ENCODE assay signal across 35 mouse cellular contexts in genomic region chr9:11703150-11703549, GRCm38 (mm10).
"Had no signal": no experiment of that assay in that cellular context is flagged by ENCODE, and none has a peak within 500 bp of the region (broad histone marks: within the 10 kb centered on the region; RNA-seq: fewer than 3 reads in every experiment).

No protein-coding gene starts in this region.

- H3K27ac ChIP-seq: heart, embryonic 10.5 days; heart, embryonic 13.5 days; heart, embryonic 15.5 days; hindbrain, embryonic 10.5 days; hindbrain, embryonic 12.5 days; hindbrain, embryonic 13.5 days; hindbrain, embryonic 14.5 days; hindbrain, embryonic 15.5 days; hindbrain, postnatal 0 days; intestine, embryonic 15.5 days; kidney, embryonic 15.5 days; kidney, postnatal 0 days; layer of hippocampus, adult 2 months had no signal

- H3K9ac ChIP-seq: heart, embryonic 12.5 days; heart, embryonic 13.5 days; heart, embryonic 15.5 days; hindbrain, embryonic 12.5 days; hindbrain, embryonic 13.5 days; hindbrain, embryonic 14.5 days; hindbrain, embryonic 15.5 days; intestine, embryonic 15.5 days; kidney, embryonic 15.5 days had no signal

- H3K4me1 ChIP-seq: heart, embryonic 10.5 days; heart, embryonic 12.5 days; heart, embryonic 13.5 days; heart, embryonic 15.5 days; hindbrain, embryonic 10.5 days; hindbrain, embryonic 12.5 days; hindbrain, embryonic 13.5 days; hindbrain, embryonic 15.5 days; intestine, embryonic 15.5 days; kidney, embryonic 15.5 days had no signal

- H3K4me2 ChIP-seq: heart, embryonic 11.5 days; heart, embryonic 12.5 days; heart, embryonic 13.5 days; heart, embryonic 15.5 days; hindbrain, embryonic 12.5 days; hindbrain, embryonic 13.5 days; hindbrain, embryonic 14.5 days; hindbrain, embryonic 15.5 days; intestine, embryonic 15.5 days; kidney, embryonic 15.5 days had no signal

- H3K9me3 ChIP-seq: heart, embryonic 10.5 days; heart, embryonic 12.5 days; heart, embryonic 13.5 days; heart, embryonic 15.5 days; hindbrain, embryonic 10.5 days; hindbrain, embryonic 12.5 days; hindbrain, embryonic 13.5 days; hindbrain, embryonic 15.5 days; intestine, embryonic 15.5 days; kidney, embryonic 15.5 days had no signal

- H3K36me3 ChIP-seq: heart, embryonic 10.5 days; heart, embryonic 12.5 days; heart, embryonic 13.5 days; heart, embryonic 15.5 days; hindbrain, embryonic 10.5 days; hindbrain, embryonic 12.5 days; hindbrain, embryonic 13.5 days; hindbrain, embryonic 15.5 days; intestine, embryonic 15.5 days; kidney, embryonic 15.5 days had no signal

- ATAC-seq: hindbrain, embryonic 16.5 days; hindbrain, postnatal 0 days; inflammation-experienced regulatory T-cells, adult 6 months; intestine, embryonic 15.5 days; intestine, embryonic 16.5 days; intestine, postnatal 0 days had no signal

- H3K27me3 ChIP-seq: heart, embryonic 12.5 days; heart, embryonic 13.5 days; heart, embryonic 15.5 days; hindbrain, embryonic 12.5 days; hindbrain, embryonic 13.5 days; hindbrain, embryonic 15.5 days; intestine, embryonic 15.5 days; kidney, embryonic 15.5 days had no signal

- DNase-seq: heart, postnatal 10 days; heart, postnatal 14 days; heart, postnatal 36 days; heart, postnatal 4 days; kidney, adult 11 months; kidney, adult 18-20 months; kidney, adult 2 months; kidney, adult 8-10 months; kidney, adult 9 months; kidney, postnatal 10 days; kidney, postnatal 14 days; kidney, postnatal 25 days; kidney, postnatal 36 days; kidney, postnatal 4 days; layer of hippocampus, adult 9-11 months; layer of hippocampus, postnatal 36 days had no signal

- H3K4me3 ChIP-seq: heart, embryonic 10.5 days; heart, embryonic 12.5 days; heart, embryonic 13.5 days; heart, embryonic 15.5 days; hindbrain, embryonic 10.5 days; hindbrain, embryonic 12.5 days; hindbrain, embryonic 13.5 days; hindbrain, embryonic 15.5 days; intestine, embryonic 15.5 days; kidney, embryonic 15.5 days; layer of hippocampus, adult 2 months had no signal
